Mouse (Mus musculus): ENCODE data around the gene Prkcd. TPM values are rescaled to one million over a fixed set of nuclear protein-coding genes. Genes with fewer than 3 reads are reported as not detected.

The Prkcd gene
- polyA plus RNA-seq, 1 experiment: 287 TPM

GRCm38 (mm10) chr14:30645066-30645465, 19.1 kb upstream of the Prkcd start:
- H3K4me3 ChIP-seq (ENCODE audit: low read depth, low read length): no peak overlapping the region
- no peaks in the 10 kb centered on the region for H3K36me3 ChIP-seq (ENCODE audit: control insufficient read depth, insufficient read depth, low read length)
- H3K27me3 ChIP-seq (ENCODE audit: control insufficient read depth, insufficient read depth, low read length): no peaks in the 10 kb centered on the region
- H3K4me1 ChIP-seq (ENCODE audit: control insufficient read depth, insufficient read depth, insufficient read length, low read length): peaks cover 34% of the 10 kb centered on the region
- no peak overlapping the region for H3K27ac ChIP-seq (ENCODE audit: insufficient read depth, low read depth, low read length)
- TF ChIP-seq POLR2A (IDR thresholded peaks at IDR 0.05; ENCODE audit: low read depth, low read length): no peak
- no peak for TF ChIP-seq CTCF (IDR thresholded peaks at IDR 0.05; ENCODE audit: extremely low read depth, insufficient read length, insufficient replicate concordance, low read depth, low read length)
- WGBS: 79% methylated on average over 8 of the region's 8 CpGs

DNA sequence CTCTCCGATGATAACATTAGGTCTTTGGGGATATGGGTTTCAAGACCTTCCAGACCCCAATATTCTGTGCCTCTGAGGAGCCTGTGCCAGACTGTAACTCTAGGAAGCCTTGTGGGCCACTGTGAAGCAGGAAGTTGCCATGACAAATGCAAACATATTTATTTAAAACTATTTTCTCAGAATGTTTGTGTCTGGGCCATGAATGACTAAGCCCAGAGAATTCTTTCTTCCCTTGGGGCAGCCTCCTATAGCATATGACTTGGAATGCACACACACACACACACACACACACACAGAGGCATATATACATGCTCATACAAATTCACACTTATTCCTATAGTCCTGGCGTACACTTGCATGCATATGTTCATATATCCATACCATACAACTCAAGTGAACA, 18.0 kb upstream of the Prkcd start:
- WGBS: 69% methylated on average over 2 of the region's 2 CpGs
- peaks cover 34% of the 10 kb centered on the region for H3K4me1 ChIP-seq (ENCODE audit: control insufficient read depth, insufficient read depth, insufficient read length, low read length)
- no peak overlapping the region for H3K4me3 ChIP-seq (ENCODE audit: low read depth, low read length)
- H3K27me3 ChIP-seq (ENCODE audit: control insufficient read depth, insufficient read depth, low read length): no peaks in the 10 kb centered on the region
- H3K27ac ChIP-seq (ENCODE audit: insufficient read depth, low read depth, low read length): no peak overlapping the region
- H3K36me3 ChIP-seq (ENCODE audit: control insufficient read depth, insufficient read depth, low read length): no peaks in the 10 kb centered on the region
- no peak for TF ChIP-seq CTCF (IDR thresholded peaks at IDR 0.05; ENCODE audit: extremely low read depth, insufficient read length, insufficient replicate concordance, low read depth, low read length)
- no peak for TF ChIP-seq POLR2A (IDR thresholded peaks at IDR 0.05; ENCODE audit: low read depth, low read length)

DNA sequence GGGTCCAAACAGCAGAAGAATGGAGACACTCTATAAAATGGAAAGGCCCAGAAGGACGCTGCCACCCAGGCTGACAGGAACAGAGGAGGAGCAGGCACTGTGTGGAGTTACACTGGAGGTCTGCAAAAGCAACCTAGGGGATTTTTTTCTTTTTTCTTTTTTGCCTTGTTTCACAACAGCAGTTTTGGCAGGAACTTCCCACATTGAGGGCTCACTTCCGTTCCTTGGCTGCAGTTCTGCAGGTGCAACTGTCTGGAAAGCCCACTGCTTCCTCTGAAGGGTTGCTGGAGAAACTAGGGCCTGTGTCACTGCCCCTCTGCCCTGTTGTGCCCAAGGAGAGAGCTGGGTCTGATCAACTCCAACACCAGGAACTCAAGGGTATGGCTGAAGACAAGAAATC, 15.7 kb upstream of the Prkcd start:
- peaks cover 38% of the 10 kb centered on the region for H3K4me1 ChIP-seq (ENCODE audit: control insufficient read depth, insufficient read depth, insufficient read length, low read length)
- no peaks in the 10 kb centered on the region for H3K27me3 ChIP-seq (ENCODE audit: control insufficient read depth, insufficient read depth, low read length)
- no peak overlapping the region for H3K4me3 ChIP-seq (ENCODE audit: low read depth, low read length)
- TF ChIP-seq CTCF (IDR thresholded peaks at IDR 0.05; ENCODE audit: extremely low read depth, insufficient read length, insufficient replicate concordance, low read depth, low read length) (no peak), POLR2A (IDR thresholded peaks at IDR 0.05; ENCODE audit: low read depth, low read length) (no peak)
- no peak overlapping the region for H3K27ac ChIP-seq (ENCODE audit: insufficient read depth, low read depth, low read length)
- no peaks in the 10 kb centered on the region for H3K36me3 ChIP-seq (ENCODE audit: control insufficient read depth, insufficient read depth, low read length)
- WGBS: 62% methylated on average over 2 of the region's 2 CpGs

DNA sequence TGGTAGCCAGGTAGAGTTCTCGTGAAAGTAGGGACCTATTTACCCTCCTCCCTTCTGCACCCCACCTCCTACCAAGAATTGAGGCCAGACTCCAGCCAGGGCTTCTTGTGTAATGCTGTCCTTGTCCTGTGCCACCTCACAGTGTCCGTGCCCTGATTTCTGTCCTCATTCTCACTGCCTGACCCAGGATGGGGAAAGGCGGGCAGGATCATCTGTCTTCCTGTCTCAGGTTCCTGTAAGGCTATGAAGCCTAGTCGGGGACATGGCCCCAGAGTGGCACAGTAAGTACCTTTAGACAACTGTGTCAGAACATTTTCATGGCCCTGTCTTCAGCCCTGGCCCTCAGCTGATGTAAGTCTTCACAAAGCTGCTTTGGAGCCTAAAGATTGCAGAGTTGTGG, 12.7 kb upstream of the Prkcd start:
- Histone ChIP-seq H3K4me1 (ENCODE audit: control insufficient read depth, insufficient read depth, insufficient read length, low read length) (peaks cover 63% of the 10 kb centered on the region), H3K36me3 (ENCODE audit: control insufficient read depth, insufficient read depth, low read length) (no peaks in the 10 kb centered on the region), H3K27ac (ENCODE audit: insufficient read depth, low read depth, low read length) (no peak overlapping the region), H3K4me3 (ENCODE audit: low read depth, low read length) (no peak overlapping the region), H3K27me3 (ENCODE audit: control insufficient read depth, insufficient read depth, low read length) (no peaks in the 10 kb centered on the region)
- TF ChIP-seq POLR2A (IDR thresholded peaks at IDR 0.05; ENCODE audit: low read depth, low read length) (no peak), CTCF (IDR thresholded peaks at IDR 0.05; ENCODE audit: extremely low read depth, insufficient read length, insufficient replicate concordance, low read depth, low read length) (no peak)
- 77% methylated on average over 4 of the region's 4 CpGs for WGBS

- Histone ChIP-seq H3K4me3 (ENCODE audit: low read depth, low read length) (no peak overlapping the region), H3K4me1 (ENCODE audit: control insufficient read depth, insufficient read depth, insufficient read length, low read length) (peaks cover 63% of the 10 kb centered on the region), H3K27me3 (ENCODE audit: control insufficient read depth, insufficient read depth, low read length) (no peaks in the 10 kb centered on the region), H3K36me3 (ENCODE audit: control insufficient read depth, insufficient read depth, low read length) (no peaks in the 10 kb centered on the region), H3K27ac (ENCODE audit: insufficient read depth, low read depth, low read length) (peak overlapping the region; percentile 76)
- no peak for TF ChIP-seq POLR2A (IDR thresholded peaks at IDR 0.05; ENCODE audit: low read depth, low read length)
- 37% methylated on average over 4 of the region's 4 CpGs for WGBS
Observed at GRCm38 (mm10) chr14:30638009-30638408, 12.0 kb upstream of the Prkcd start.

- 34% methylated on average over 2 of the region's 2 CpGs for WGBS
- Histone ChIP-seq H3K27ac (ENCODE audit: insufficient read depth, low read depth, low read length) (peak overlapping the region; percentile 76), H3K27me3 (ENCODE audit: control insufficient read depth, insufficient read depth, low read length) (no peaks in the 10 kb centered on the region), H3K4me3 (ENCODE audit: low read depth, low read length) (no peak overlapping the region), H3K4me1 (ENCODE audit: control insufficient read depth, insufficient read depth, insufficient read length, low read length) (peaks cover 62% of the 10 kb centered on the region), H3K36me3 (ENCODE audit: control insufficient read depth, insufficient read depth, low read length) (no peaks in the 10 kb centered on the region)
- TF ChIP-seq POLR2A (IDR thresholded peaks at IDR 0.05; ENCODE audit: low read depth, low read length) (no peak), CTCF (IDR thresholded peaks at IDR 0.05; ENCODE audit: extremely low read depth, insufficient read length, insufficient replicate concordance, low read depth, low read length) (no peak)
Observed at GRCm38 (mm10) chr14:30637087-30637486, 11.1 kb upstream of the Prkcd start.

DNA sequence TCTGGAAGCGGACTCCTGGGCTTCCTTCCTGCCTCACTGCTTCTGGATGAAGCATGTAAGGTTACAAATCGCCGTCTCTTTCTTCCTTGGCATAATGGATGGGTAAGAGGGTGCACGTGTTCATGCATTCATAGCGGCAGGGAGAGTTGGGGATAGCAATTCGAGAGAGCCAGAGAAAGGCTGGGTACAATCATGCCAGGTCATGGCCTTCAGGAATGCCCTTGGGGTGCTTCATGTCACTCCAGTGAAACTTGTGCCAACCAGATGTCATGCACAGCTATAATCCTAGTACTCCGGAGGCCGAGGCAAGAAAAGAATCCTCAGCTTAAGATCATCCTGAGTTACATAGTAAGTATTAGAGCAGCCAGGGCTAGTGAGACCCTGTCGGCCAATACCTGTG, 10.5 kb upstream of the Prkcd start:
- 73% methylated on average over 9 of the region's 9 CpGs for WGBS

More for the DNA sequence above, 10.5 kb upstream of the Prkcd start:
- H3K27ac ChIP-seq (ENCODE audit: insufficient read depth, low read depth, low read length): peak overlapping the region; percentile 76
- H3K27me3 ChIP-seq (ENCODE audit: control insufficient read depth, insufficient read depth, low read length): no peaks in the 10 kb centered on the region
- H3K36me3 ChIP-seq (ENCODE audit: control insufficient read depth, insufficient read depth, low read length): no peaks in the 10 kb centered on the region
- TF ChIP-seq POLR2A (IDR thresholded peaks at IDR 0.05; ENCODE audit: low read depth, low read length) (no peak), CTCF (IDR thresholded peaks at IDR 0.05; ENCODE audit: extremely low read depth, insufficient read length, insufficient replicate concordance, low read depth, low read length) (no peak)
- H3K4me3 ChIP-seq (ENCODE audit: low read depth, low read length): no peak overlapping the region
- peaks cover 65% of the 10 kb centered on the region for H3K4me1 ChIP-seq (ENCODE audit: control insufficient read depth, insufficient read depth, insufficient read length, low read length)

Data from small intestine, adult 2 months (tissue).